Comparison of ENCODE assay signal across 8 mouse cellular contexts in the genomic region with DNA sequence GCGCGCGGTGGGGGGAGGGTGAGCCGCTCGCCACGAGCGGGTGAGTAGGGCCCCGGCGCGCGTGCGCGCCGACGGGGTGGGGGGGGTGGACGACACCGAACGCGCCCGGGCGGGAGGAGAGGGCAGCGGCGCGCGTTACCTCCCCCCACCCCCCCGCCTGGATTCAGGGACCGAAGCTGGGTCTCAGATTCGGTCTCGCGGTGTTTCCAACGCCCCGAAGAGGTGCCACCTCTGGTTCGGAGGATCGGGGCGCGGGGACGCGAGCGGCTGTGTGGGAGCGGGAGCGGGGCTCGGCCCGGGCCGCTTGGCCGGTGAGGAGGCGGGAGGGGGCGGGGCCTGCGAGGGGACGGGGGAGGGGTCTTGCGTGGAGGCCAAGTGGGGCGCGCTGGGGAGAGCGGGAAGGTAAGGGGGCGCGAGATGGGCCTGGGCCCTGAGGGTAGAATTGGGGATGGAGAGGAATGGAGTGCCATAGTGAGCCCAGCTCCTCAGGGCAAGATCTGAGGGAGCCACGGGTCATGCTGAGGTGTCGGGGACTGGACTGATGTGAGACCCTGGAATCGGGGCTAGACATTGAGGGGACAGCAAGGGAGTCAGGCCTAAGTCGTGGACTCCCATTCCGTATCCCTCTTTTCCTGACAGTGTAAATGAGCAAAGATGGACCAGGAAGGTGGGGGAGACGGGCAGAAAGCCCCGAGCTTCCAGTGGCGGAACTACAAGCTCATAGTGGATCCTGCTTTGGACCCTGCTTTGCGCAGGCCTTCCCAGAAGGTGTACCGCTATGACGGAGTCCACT. TPM values are rescaled to one million over a fixed set of nuclear protein-coding genes. Genes with fewer than 3 reads are reported as not detected.
DNase-seq lines count a peak whose midpoint lies in the region; ATAC-seq and TF ChIP-seq lines count a peak whose summit lies in the region.

No protein-coding gene starts in this region.

- peak; percentile 29; the same call in 1 of the 2 replicates for ATAC-seq in megakaryocyte-erythroid progenitor cell, adult 5-6 weeks (replicated peaks; ENCODE audit: low FRiP score, low TSS enrichment, poor library complexity, severe bottlenecking)
- peak; percentile 32 for ATAC-seq in stomach, embryonic 15.5 days (ENCODE audit: insufficient read depth, low FRiP score, low read depth)

- H3K9ac ChIP-seq in heart, adult 2 months (ENCODE audit: low read depth, low read length): peak overlapping the region; percentile 93
- peak overlapping the region; percentile 84 for H3K9ac ChIP-seq in stomach, embryonic 15.5 days

- 0 out of 2 replicates have a peak, but pooled peaks have one; percentile 13 for TF ChIP-seq POLR2A in heart, adult 2 months (IDR thresholded peaks at IDR 0.05; ENCODE audit: insufficient read depth, low read depth, low read length)

- peak overlapping the region; percentile 94 for H3K4me3 ChIP-seq in heart, adult 2 months
- H3K4me3 ChIP-seq in embryonic facial prominence, embryonic 10.5 days: peak overlapping the region; percentile 92
- peak overlapping the region; percentile 94 for H3K4me3 ChIP-seq in stomach, embryonic 15.5 days (replicated peaks)

- H3K27me3 ChIP-seq in heart, adult 2 months (ENCODE audit: control insufficient read depth, insufficient read depth, low read length): no peaks in the 10 kb centered on the region
- H3K27me3 ChIP-seq in embryonic facial prominence, embryonic 10.5 days (replicated peaks; ENCODE audit: low read depth, poor library complexity, severe bottlenecking): no peaks in the 10 kb centered on the region
- H3K27me3 ChIP-seq in stomach, embryonic 15.5 days (replicated peaks): no peaks in the 10 kb centered on the region

- intact Hi-C loops in heart, adult 2 months (cut with DNase I): loop anchor here (5.0 kb wide), 1 partner anchor 100 kb away; a partner anchor contains a TSS
- intact Hi-C loops in heart, postnatal 25 days (cut with DNase I): no loop called here
- intact Hi-C loops in heart, postnatal 10 days (cut with DNase I): loop anchor here (2.0 to 5.0 kb wide), 2 partner anchors 19 to 65 kb away; no protein-coding TSS in a partner anchor

- TF ChIP-seq CTCF in heart, adult 2 months (IDR thresholded peaks at IDR 0.05): no peak

- peaks cover 6% of the 10 kb centered on the region for H3K36me3 ChIP-seq in heart, adult 2 months (ENCODE audit: control insufficient read depth, insufficient read depth, low read length)
- H3K36me3 ChIP-seq in embryonic facial prominence, embryonic 10.5 days (replicated peaks): peaks cover 44% of the 10 kb centered on the region
- peaks cover 24% of the 10 kb centered on the region for H3K36me3 ChIP-seq in stomach, embryonic 15.5 days

- no peak for TF ChIP-seq EP300 in heart, adult 2 months (IDR thresholded peaks at IDR 0.05; ENCODE audit: insufficient read depth, low read depth, low read length)

- no peaks in the 10 kb centered on the region for H3K9me3 ChIP-seq in embryonic facial prominence, embryonic 10.5 days
- no peaks in the 10 kb centered on the region for H3K9me3 ChIP-seq in stomach, embryonic 15.5 days

- H3K4me1 ChIP-seq in heart, adult 2 months (ENCODE audit: control insufficient read depth, insufficient read depth, low read length): no peaks in the 10 kb centered on the region; the same call in 1 of the 2 replicates
- peaks cover 24% of the 10 kb centered on the region for H3K4me1 ChIP-seq in embryonic facial prominence, embryonic 10.5 days
- peaks cover 16% of the 10 kb centered on the region for H3K4me1 ChIP-seq in stomach, embryonic 15.5 days

- WGBS in heart, adult 2 months: 1% methylated on average over 52 of the region's 66 CpGs
- 2% methylated on average over 66 of the region's 66 CpGs for WGBS in embryonic facial prominence, embryonic 10.5 days
- 3% methylated on average over 64 of the region's 66 CpGs for WGBS in stomach, embryonic 15.5 days

- peak overlapping the region; percentile 99 for H3K27ac ChIP-seq in heart, adult 2 months
- peak overlapping the region; percentile 99 for H3K27ac ChIP-seq in embryonic facial prominence, embryonic 10.5 days (replicated peaks)
- H3K27ac ChIP-seq in stomach, embryonic 15.5 days: peak overlapping the region; percentile 99

- peak in 1 of 2 experiments; percentile 75 for DNase-seq in heart, adult 2 months
- DNase-seq in heart, postnatal 25 days (ENCODE audit: low spot score): no peak
- peak; percentile 83 for DNase-seq in adrenal gland, adult 2 months
- DNase-seq in embryonic facial prominence, embryonic 10.5 days (ENCODE audit: low spot score): peak; percentile 87
- peak; percentile 66 to 72 for DNase-seq in heart, postnatal 10 days
- DNase-seq in kidney, postnatal 4 days: peak; percentile 78 to 84

- peak overlapping the region; percentile 76 for H3K4me2 ChIP-seq in stomach, embryonic 15.5 days

- H3K79me2 ChIP-seq in heart, adult 2 months (replicated peaks; ENCODE audit: control insufficient read depth, insufficient read depth, low read length): 0 out of 2 replicates have a peak, but pooled peaks cover 2% of the 10 kb centered on the region

RNA-seq across cellular contexts. Expression of a gene that starts 1.2 kb away (rescaled TPM):
- total RNA-seq in heart, adult 2 months (2021): 10 to 100 TPM; 16.3 to 18.5 TPM
- 7.1 and 8.6 TPM in 2 replicates for polyA plus RNA-seq in heart, adult 2 months (2012; rRNA removed)
- 10 to 100 TPM; 18.8 to 21.1 TPM for total RNA-seq in heart, postnatal 25 days (2021)
- 10 to 100 TPM; 36.0 to 42.6 TPM for total RNA-seq in adrenal gland, adult 2 months (2021)
- 12.6 and 15.9 TPM in 2 replicates for polyA plus RNA-seq in adrenal gland, adult 2 months (2012; rRNA removed)
- polyA plus RNA-seq in embryonic facial prominence, embryonic 10.5 days (2016; fragmentation: Nextera tagmentation; extraction: Ambion mirVana): 14.7 and 15.2 TPM in 2 replicates
- 10 to 100 TPM; 26.1 to 29.9 TPM for total RNA-seq in heart, postnatal 10 days (2021)
- total RNA-seq in megakaryocyte-erythroid progenitor cell, adult 5-6 weeks (2014; fragmentation: Nextera tagmentation): 83.0 and 94.4 TPM in 2 replicates
- total RNA-seq in megakaryocyte-erythroid progenitor cell, adult 5-6 weeks (2017): 10.6 and 19.5 TPM in 2 replicates
- polyA plus RNA-seq in stomach, embryonic 15.5 days (2015; fragmentation: Nextera tagmentation; extraction: Ambion mirVana): 21.1 and 25.0 TPM in 2 replicates

RNA-seq across cellular contexts. Expression of a gene that starts 7.7 kb away (rescaled TPM):
- total RNA-seq in heart, adult 2 months (2021): 1 to 10 TPM; 1.6 to 2.6 TPM
- polyA plus RNA-seq in heart, adult 2 months (2012; rRNA removed): not detected in 2 replicates
- 1 to 10 TPM; 2.0 to 3.6 TPM for total RNA-seq in heart, postnatal 25 days (2021)
- 1 to 10 TPM; 2.2 to 4.6 TPM for total RNA-seq in adrenal gland, adult 2 months (2021)
- not detected in 2 replicates for polyA plus RNA-seq in adrenal gland, adult 2 months (2012; rRNA removed)
- polyA plus RNA-seq in embryonic facial prominence, embryonic 10.5 days (2016; fragmentation: Nextera tagmentation; extraction: Ambion mirVana): not detected in 2 replicates
- total RNA-seq in heart, postnatal 10 days (2021): 1 to 10 TPM; 2.7 to 3.1 TPM
- 1.0 TPM in 1 of 2 replicates, not detected in the other for total RNA-seq in megakaryocyte-erythroid progenitor cell, adult 5-6 weeks (2014; fragmentation: Nextera tagmentation)
- total RNA-seq in megakaryocyte-erythroid progenitor cell, adult 5-6 weeks (2017): 0.85 TPM in 1 of 2 replicates, not detected in the other
- polyA plus RNA-seq in stomach, embryonic 15.5 days (2015; fragmentation: Nextera tagmentation; extraction: Ambion mirVana): not detected in 2 replicates

RNA-seq across cellular contexts. Expression of a gene that starts 8.1 kb away (rescaled TPM):
- 10 to 100 TPM; 21.9 to 23.5 TPM for total RNA-seq in heart, adult 2 months (2021)
- polyA plus RNA-seq in heart, adult 2 months (2012; rRNA removed): 27.5 and 31.7 TPM in 2 replicates
- total RNA-seq in heart, postnatal 25 days (2021): 10 to 100 TPM; 16.5 to 19.4 TPM
- 10 to 100 TPM; 28.3 to 32.8 TPM for total RNA-seq in adrenal gland, adult 2 months (2021)
- 90.6 and 94.8 TPM in 2 replicates for polyA plus RNA-seq in adrenal gland, adult 2 months (2012; rRNA removed)
- 12.9 and 13.6 TPM in 2 replicates for polyA plus RNA-seq in embryonic facial prominence, embryonic 10.5 days (2016; fragmentation: Nextera tagmentation; extraction: Ambion mirVana)
- total RNA-seq in heart, postnatal 10 days (2021): 10 to 100 TPM; 18.0 to 20.9 TPM
- total RNA-seq in megakaryocyte-erythroid progenitor cell, adult 5-6 weeks (2014; fragmentation: Nextera tagmentation): 23.4 and 29.5 TPM in 2 replicates
- 21.0 and 22.9 TPM in 2 replicates for total RNA-seq in megakaryocyte-erythroid progenitor cell, adult 5-6 weeks (2017)
- 29.2 and 29.6 TPM in 2 replicates for polyA plus RNA-seq in stomach, embryonic 15.5 days (2015; fragmentation: Nextera tagmentation; extraction: Ambion mirVana)

RNA-seq across cellular contexts. Expression of a gene that starts 22.7 kb away (rescaled TPM):
- 10 to 100 TPM in 1 of 2 experiments, 1 to 10 TPM in 1; 9.8 to 12.9 TPM for total RNA-seq in heart, adult 2 months (2021)
- polyA plus RNA-seq in heart, adult 2 months (2012; rRNA removed): 37.0 and 45.0 TPM in 2 replicates
- total RNA-seq in heart, postnatal 25 days (2021): 10 to 100 TPM; 15.4 to 16.0 TPM
- total RNA-seq in adrenal gland, adult 2 months (2021): 10 to 100 TPM; 45.5 to 46.2 TPM
- polyA plus RNA-seq in adrenal gland, adult 2 months (2012; rRNA removed): 83.9 and 86.5 TPM in 2 replicates
- polyA plus RNA-seq in embryonic facial prominence, embryonic 10.5 days (2016; fragmentation: Nextera tagmentation; extraction: Ambion mirVana): 6.8 and 8.0 TPM in 2 replicates
- total RNA-seq in heart, postnatal 10 days (2021): 10 to 100 TPM; 15.9 to 16.1 TPM
- 38.9 and 56.1 TPM in 2 replicates for total RNA-seq in megakaryocyte-erythroid progenitor cell, adult 5-6 weeks (2014; fragmentation: Nextera tagmentation)
- total RNA-seq in megakaryocyte-erythroid progenitor cell, adult 5-6 weeks (2017): 16.8 and 60.3 TPM in 2 replicates
- polyA plus RNA-seq in stomach, embryonic 15.5 days (2015; fragmentation: Nextera tagmentation; extraction: Ambion mirVana): 27.4 and 31.8 TPM in 2 replicates

RNA-seq across cellular contexts. Expression of a gene that starts 33.3 kb away (rescaled TPM):
- 1 to 10 TPM; 3.3 to 3.4 TPM for total RNA-seq in heart, adult 2 months (2021)
- polyA plus RNA-seq in heart, adult 2 months (2012; rRNA removed): 4.1 and 4.8 TPM in 2 replicates
- 1 to 10 TPM; 3.0 to 4.2 TPM for total RNA-seq in heart, postnatal 25 days (2021)
- total RNA-seq in adrenal gland, adult 2 months (2021): 10 to 100 TPM in 1 of 2 experiments, 1 to 10 TPM in 1; 9.5 to 11.6 TPM
- polyA plus RNA-seq in adrenal gland, adult 2 months (2012; rRNA removed): 34.5 and 42.6 TPM in 2 replicates
- 8.9 and 9.0 TPM in 2 replicates for polyA plus RNA-seq in embryonic facial prominence, embryonic 10.5 days (2016; fragmentation: Nextera tagmentation; extraction: Ambion mirVana)
- 1 to 10 TPM; 5.6 to 6.2 TPM for total RNA-seq in heart, postnatal 10 days (2021)
- 11.6 and 14.2 TPM in 2 replicates for total RNA-seq in megakaryocyte-erythroid progenitor cell, adult 5-6 weeks (2014; fragmentation: Nextera tagmentation)
- 12.2 and 12.5 TPM in 2 replicates for total RNA-seq in megakaryocyte-erythroid progenitor cell, adult 5-6 weeks (2017)
- polyA plus RNA-seq in stomach, embryonic 15.5 days (2015; fragmentation: Nextera tagmentation; extraction: Ambion mirVana): 3.8 and 4.8 TPM in 2 replicates
